Mouse (Mus musculus): ENCODE data around the gene Fpr1. TPM values are rescaled to one million over a fixed set of nuclear protein-coding genes. Genes with fewer than 3 reads are reported as not detected.

Fpr1 gene
- total RNA-seq, 1 experiment: not detected

GRCm38 (mm10) chr17:17843534-17844261 is 40.0 kb downstream of the Fpr1 start:
- Histone ChIP-seq H3K27ac (ENCODE audit: insufficient read depth, low read depth, low read length, poor library complexity, severe bottlenecking) (no peak overlapping the region), H3K9ac (ENCODE audit: insufficient read depth, low read depth, low read length, poor library complexity, severe bottlenecking) (no peak overlapping the region), H3K36me3 (ENCODE audit: control insufficient read depth, insufficient read depth, low read length, poor library complexity, severe bottlenecking) (peaks cover 3% of the 10 kb centered on the region; the same call in 1 of the 2 replicates), H3K4me3 (ENCODE audit: insufficient read depth in 1 of 2, low read depth in 1 of 2, low read length in 2 of 2, poor library complexity in 1 of 2, severe bottlenecking in 1 of 2) (peak overlapping the region; percentile 22 to 35; a peak in 3 of 4 replicates), H3K4me1 (ENCODE audit: control insufficient read depth in 2 of 2, insufficient read depth in 2 of 2, low read length in 2 of 2, poor library complexity in 1 of 2) (peaks cover 0 to 5% of the 10 kb centered on the region in 2 experiments; a peak in 2 of 4 replicates), H3K9me3 (ENCODE audit: control insufficient read depth, insufficient read depth, low read depth, low read length) (no peaks in the 10 kb centered on the region)
- in situ Hi-C loops (cut with MboI; ENCODE audit: low sequenced_read_pairs in 2 of 2, unreplicated experiment in 2 of 2): no loop called here
- DNase-seq (ENCODE audit: low read depth, low spot score): no peak
- TF ChIP-seq CHD2 (IDR thresholded peaks at IDR 0.05; ENCODE audit: low read depth, low read length) (no peak), ZNF384 (IDR thresholded peaks at IDR 0.05; ENCODE audit: low read depth, low read length) (no peak), ZC3H11A (IDR thresholded peaks at IDR 0.05; ENCODE audit: borderline replicate concordance, low read depth, low read length) (no peak), MAFK (IDR thresholded peaks at IDR 0.05; ENCODE audit: insufficient read depth, low read depth, low read length) (no peak), HCFC1 (IDR thresholded peaks at IDR 0.05; ENCODE audit: borderline replicate concordance, insufficient read depth, low read length) (no peak)

GRCm38 (mm10) chr17:17840796-17841195 is 42.9 kb downstream of the Fpr1 start:
- no peaks in the 10 kb centered on the region for H3K9me3 ChIP-seq (ENCODE audit: control insufficient read depth, insufficient read depth, low read depth, low read length)
- no peak overlapping the region for H3K27ac ChIP-seq (ENCODE audit: insufficient read depth, low read depth, low read length, poor library complexity, severe bottlenecking)
- H3K36me3 ChIP-seq (ENCODE audit: control insufficient read depth, insufficient read depth, low read length, poor library complexity, severe bottlenecking): peaks cover 3% of the 10 kb centered on the region; the same call in 1 of the 2 replicates
- peaks cover 0 to 5% of the 10 kb centered on the region in 2 experiments; a peak in 2 of 4 replicates for H3K4me1 ChIP-seq (ENCODE audit: control insufficient read depth in 2 of 2, insufficient read depth in 2 of 2, low read length in 2 of 2, poor library complexity in 1 of 2)
- no peak overlapping the region for H3K4me3 ChIP-seq (ENCODE audit: insufficient read depth in 1 of 2, low read depth in 1 of 2, low read length in 2 of 2, poor library complexity in 1 of 2, severe bottlenecking in 1 of 2)
- in situ Hi-C loops (cut with MboI; ENCODE audit: low sequenced_read_pairs in 2 of 2, unreplicated experiment in 2 of 2): no loop called here
- H3K9ac ChIP-seq (ENCODE audit: insufficient read depth, low read depth, low read length, poor library complexity, severe bottlenecking): no peak overlapping the region
- DNase-seq (ENCODE audit: low read depth, low spot score): no peak
- TF ChIP-seq ZC3H11A (IDR thresholded peaks at IDR 0.05; ENCODE audit: borderline replicate concordance, low read depth, low read length): no peak
- TF ChIP-seq CHD2 (IDR thresholded peaks at IDR 0.05; ENCODE audit: low read depth, low read length): no peak
- TF ChIP-seq ZNF384 (IDR thresholded peaks at IDR 0.05; ENCODE audit: low read depth, low read length): no peak
- TF ChIP-seq HCFC1 (IDR thresholded peaks at IDR 0.05; ENCODE audit: borderline replicate concordance, insufficient read depth, low read length): no peak
- no peak for TF ChIP-seq MAFK (IDR thresholded peaks at IDR 0.05; ENCODE audit: insufficient read depth, low read depth, low read length)

DNA sequence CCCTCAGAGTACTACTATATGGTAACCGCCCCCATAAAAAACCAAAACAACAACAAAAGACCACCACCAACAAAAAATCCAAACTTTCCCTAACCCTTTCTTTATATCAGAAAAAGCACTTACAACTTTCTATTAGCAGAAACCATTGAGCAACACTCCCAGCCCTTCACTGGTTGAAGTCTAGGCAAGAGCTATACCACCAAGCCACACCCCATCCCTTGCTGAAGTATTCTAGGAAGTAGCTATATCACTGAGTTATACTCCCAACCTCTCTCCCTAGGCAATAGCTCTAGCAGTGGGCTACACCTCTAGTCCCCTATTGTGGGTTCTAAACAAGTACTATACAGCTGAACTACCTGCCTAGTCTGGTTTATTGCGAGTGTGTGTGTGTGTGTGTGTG is 44.5 kb downstream of the Fpr1 start:
- DNase-seq (ENCODE audit: low read depth, low spot score): no peak
- Histone ChIP-seq H3K36me3 (ENCODE audit: control insufficient read depth, insufficient read depth, low read length, poor library complexity, severe bottlenecking) (peaks cover 3% of the 10 kb centered on the region; the same call in 1 of the 2 replicates), H3K4me3 (ENCODE audit: insufficient read depth in 1 of 2, low read depth in 1 of 2, low read length in 2 of 2, poor library complexity in 1 of 2, severe bottlenecking in 1 of 2) (peak overlapping the region in 1 of 2 experiments; percentile 73; a peak in 1 of 4 replicates), H3K9ac (ENCODE audit: insufficient read depth, low read depth, low read length, poor library complexity, severe bottlenecking) (no peak overlapping the region), H3K27ac (ENCODE audit: insufficient read depth, low read depth, low read length, poor library complexity, severe bottlenecking) (no peak overlapping the region; the same call in 1 of the 2 replicates), H3K9me3 (ENCODE audit: control insufficient read depth, insufficient read depth, low read depth, low read length) (no peaks in the 10 kb centered on the region), H3K4me1 (ENCODE audit: control insufficient read depth in 2 of 2, insufficient read depth in 2 of 2, low read length in 2 of 2, poor library complexity in 1 of 2) (peaks cover 0 to 8% of the 10 kb centered on the region in 2 experiments; a peak in 3 of 4 replicates)
- in situ Hi-C loops (cut with MboI; ENCODE audit: low sequenced_read_pairs in 2 of 2, unreplicated experiment in 2 of 2): no loop called here
- TF ChIP-seq ZC3H11A (IDR thresholded peaks at IDR 0.05; ENCODE audit: borderline replicate concordance, low read depth, low read length) (no peak), CHD2 (IDR thresholded peaks at IDR 0.05; ENCODE audit: low read depth, low read length) (no peak), ZNF384 (IDR thresholded peaks at IDR 0.05; ENCODE audit: low read depth, low read length) (no peak), MAFK (IDR thresholded peaks at IDR 0.05; ENCODE audit: insufficient read depth, low read depth, low read length) (no peak)

- in situ Hi-C loops (cut with MboI; ENCODE audit: low sequenced_read_pairs in 2 of 2, unreplicated experiment in 2 of 2): no loop called here
- peak overlapping the region; percentile 90 for H3K27ac ChIP-seq (ENCODE audit: insufficient read depth, low read depth, low read length, poor library complexity, severe bottlenecking)
- H3K36me3 ChIP-seq (ENCODE audit: control insufficient read depth, insufficient read depth, low read length, poor library complexity, severe bottlenecking): peaks cover 3% of the 10 kb centered on the region
- DNase-seq (ENCODE audit: low read depth, low spot score): peak; percentile 97
- H3K4me1 ChIP-seq (ENCODE audit: control insufficient read depth in 2 of 2, insufficient read depth in 2 of 2, low read length in 2 of 2, poor library complexity in 1 of 2): peaks cover 0 to 9% of the 10 kb centered on the region in 2 experiments; a peak in 3 of 4 replicates
- H3K4me3 ChIP-seq (ENCODE audit: insufficient read depth in 1 of 2, low read depth in 1 of 2, low read length in 2 of 2, poor library complexity in 1 of 2, severe bottlenecking in 1 of 2): peak overlapping the region; percentile 73 to 85
- H3K9me3 ChIP-seq (ENCODE audit: control insufficient read depth, insufficient read depth, low read depth, low read length): no peaks in the 10 kb centered on the region
- H3K9ac ChIP-seq (ENCODE audit: insufficient read depth, low read depth, low read length, poor library complexity, severe bottlenecking): peak overlapping the region; percentile 80
- peak; percentile 63; the same call in 1 of the 2 replicates for TF ChIP-seq HCFC1 (IDR thresholded peaks at IDR 0.05; ENCODE audit: borderline replicate concordance, insufficient read depth, low read length)
- no peak for TF ChIP-seq CHD2 (IDR thresholded peaks at IDR 0.05; ENCODE audit: low read depth, low read length)
- TF ChIP-seq ZC3H11A (IDR thresholded peaks at IDR 0.05; ENCODE audit: borderline replicate concordance, low read depth, low read length): no peak
- TF ChIP-seq MAFK (IDR thresholded peaks at IDR 0.05; ENCODE audit: insufficient read depth, low read depth, low read length): peak; percentile 82
These were observed 45.6 kb downstream of the Fpr1 start for GRCm38 (mm10) chr17:17837919-17838701.
